Comparison of ENCODE assay signal across 9 mouse cellular contexts in genomic region chr8:118286282-118287180, GRCm38 (mm10). TPM values are rescaled to one million over a fixed set of nuclear protein-coding genes. Genes with fewer than 3 reads are reported as not detected.
DNase-seq lines count a peak whose midpoint lies in the region; ATAC-seq and TF ChIP-seq lines count a peak whose summit lies in the region.
"Had no signal": no experiment of that assay in that cellular context is flagged by ENCODE, and none has a peak within 500 bp of the region (broad histone marks: within the 10 kb centered on the region; RNA-seq: fewer than 3 reads in every experiment).

No protein-coding gene starts in this region.

- no peak for ATAC-seq in neural tube, embryonic 12.5 days (ENCODE audit: low FRiP score, low read depth)
- ATAC-seq in stomach, postnatal 0 days (ENCODE audit: low FRiP score, low TSS enrichment), result peak; percentile 64
- no peak for ATAC-seq in intestine, embryonic 15.5 days

- TF ChIP-seq POLR2A in lung, adult 2 months (IDR thresholded peaks at IDR 0.05; ENCODE audit: borderline replicate concordance, extremely low read depth, low read depth, low read length), result no peak

- peaks cover 11% of the 10 kb centered on the region for H3K27me3 ChIP-seq in neural tube, embryonic 12.5 days (replicated peaks)
- no peaks in the 10 kb centered on the region for H3K27me3 ChIP-seq in stomach, postnatal 0 days (ENCODE audit: control insufficient read depth, insufficient read depth, low read length)
- peaks cover 24% of the 10 kb centered on the region for H3K27me3 ChIP-seq in intestine, embryonic 15.5 days (replicated peaks)

- no peak for TF ChIP-seq CTCF in lung, adult 2 months (IDR thresholded peaks at IDR 0.05; ENCODE audit: insufficient read depth, low read length)
- no peak for TF ChIP-seq CTCF in stomach, postnatal 0 days (IDR thresholded peaks at IDR 0.05; ENCODE audit: low read depth)

- no peaks in the 10 kb centered on the region for H3K9me3 ChIP-seq in neural tube, embryonic 12.5 days
- H3K9me3 ChIP-seq in stomach, postnatal 0 days (ENCODE audit: control insufficient read depth, low read length), result no peaks in the 10 kb centered on the region
- H3K9me3 ChIP-seq in intestine, embryonic 15.5 days, result no peaks in the 10 kb centered on the region

- no peak for DNase-seq in neural tube, embryonic 10.5 days (ENCODE audit: extremely low spot score, low spot score)
- peak; percentile 71 to 75 for DNase-seq in heart, adult 18-20 months
- DNase-seq in lung, adult 2 months, result peak; percentile 30
- peak; percentile 55 for DNase-seq in stomach, postnatal 0 days (ENCODE audit: low spot score)
- no peak for DNase-seq in kidney, adult 9 months
- no peak for DNase-seq in adrenal gland, postnatal 25 days

- H3K27ac ChIP-seq in neural tube, embryonic 12.5 days, result no peak overlapping the region
- H3K27ac ChIP-seq in stomach, postnatal 0 days (replicated peaks), result peak overlapping the region; percentile 78
- no peak overlapping the region for H3K27ac ChIP-seq in intestine, embryonic 15.5 days

- no peaks in the 10 kb centered on the region for H3K36me3 ChIP-seq in neural tube, embryonic 12.5 days
- no peaks in the 10 kb centered on the region for H3K36me3 ChIP-seq in stomach, postnatal 0 days (ENCODE audit: control insufficient read depth, insufficient read depth, low read length)
- no peaks in the 10 kb centered on the region for H3K36me3 ChIP-seq in intestine, embryonic 15.5 days

- H3K4me3 ChIP-seq in neural tube, embryonic 12.5 days, result no peak overlapping the region
- no peak overlapping the region for H3K4me3 ChIP-seq in lung, adult 2 months (replicated peaks; ENCODE audit: extremely low read depth, low read depth, low read length)
- no peak overlapping the region for H3K4me3 ChIP-seq in stomach, postnatal 0 days (ENCODE audit: low read depth, low read length)
- H3K4me3 ChIP-seq in intestine, embryonic 15.5 days (replicated peaks), result no peak overlapping the region
- H3K4me3 ChIP-seq: megakaryocyte, embryonic 14.5 days had no signal

- 32% methylated on average over 10 of the region's 10 CpGs for WGBS in neural tube, embryonic 12.5 days
- WGBS in lung, adult 2 months, result 17% methylated on average over 10 of the region's 10 CpGs
- 22% methylated on average over 10 of the region's 10 CpGs for WGBS in stomach, postnatal 0 days
- 29% methylated on average over 10 of the region's 10 CpGs for WGBS in intestine, embryonic 15.5 days

- no peak overlapping the region for H3K9ac ChIP-seq in neural tube, embryonic 12.5 days
- no peak overlapping the region for H3K9ac ChIP-seq in stomach, postnatal 0 days (ENCODE audit: low read length)
- no peak overlapping the region for H3K9ac ChIP-seq in intestine, embryonic 15.5 days

- peaks cover 31% of the 10 kb centered on the region for H3K4me1 ChIP-seq in neural tube, embryonic 12.5 days
- H3K4me1 ChIP-seq in lung, adult 2 months (ENCODE audit: control insufficient read depth, insufficient read depth, low read length), result peaks cover 2% of the 10 kb centered on the region; the same call in 1 of the 2 replicates
- no peaks in the 10 kb centered on the region; the same call in 1 of the 2 replicates for H3K4me1 ChIP-seq in stomach, postnatal 0 days (replicated peaks; ENCODE audit: control insufficient read depth, insufficient read depth)
- peaks cover 13% of the 10 kb centered on the region for H3K4me1 ChIP-seq in intestine, embryonic 15.5 days (replicated peaks)
- H3K4me1 ChIP-seq: megakaryocyte, embryonic 14.5 days had no signal

- TF ChIP-seq EP300 in stomach, postnatal 0 days (optimal IDR thresholded peaks at IDR 0.05), result no peak

- peak overlapping the region; percentile 90 for H3K4me2 ChIP-seq in neural tube, embryonic 12.5 days (replicated peaks)
- 0 out of 2 replicates have a peak overlapping the region, but pooled peaks have one; percentile 20 for H3K4me2 ChIP-seq in stomach, postnatal 0 days (replicated peaks; ENCODE audit: low read depth)
- no peak overlapping the region for H3K4me2 ChIP-seq in intestine, embryonic 15.5 days (replicated peaks)

RNA-seq across cellular contexts. Expression of gene Cdh13, which starts 3.0 kb away (rescaled TPM):
- polyA plus RNA-seq in neural tube, embryonic 12.5 days (2016; fragmentation: Nextera tagmentation; extraction: Ambion mirVana), result 33.5 and 34.7 TPM in 2 replicates
- 100 to 1,000 TPM; 159 to 168 TPM for total RNA-seq in heart, adult 18-20 months (2021)
- polyA plus RNA-seq in lung, adult 2 months (2012; rRNA removed), result 30.2 and 44.3 TPM in 2 replicates
- 18.5 and 21.3 TPM in 2 replicates for polyA plus RNA-seq in stomach, postnatal 0 days (2015; fragmentation: Nextera tagmentation; extraction: Ambion mirVana)
- total RNA-seq in adrenal gland, postnatal 25 days (2021), result 6.3 and 9.3 TPM in 2 replicates
- polyA plus RNA-seq in intestine, embryonic 15.5 days (2015; fragmentation: Nextera tagmentation; extraction: Ambion mirVana), result 6.2 and 6.5 TPM in 2 replicates

Comparison
In these comparisons a context has a peak if more than half of its experiments do, and no peak if none do; other contexts are left out.
1. DNase-seq: peak in heart, adult 18-20 months (2 of 2), lung, adult 2 months (single experiment) and stomach, postnatal 0 days (single experiment); none in neural tube, embryonic 10.5 days (single experiment), kidney, adult 9 months (single experiment) and adrenal gland, postnatal 25 days (single experiment).